Mouse (Mus musculus): Measurements from ENCODE around the gene Lgals3.
"Not testable (repeated sequence)": the region's sequence is repeated elsewhere in the genome, so short reads cannot be mapped to it uniquely, and the experiment has no call there.

Lgals3 gene

DNA sequence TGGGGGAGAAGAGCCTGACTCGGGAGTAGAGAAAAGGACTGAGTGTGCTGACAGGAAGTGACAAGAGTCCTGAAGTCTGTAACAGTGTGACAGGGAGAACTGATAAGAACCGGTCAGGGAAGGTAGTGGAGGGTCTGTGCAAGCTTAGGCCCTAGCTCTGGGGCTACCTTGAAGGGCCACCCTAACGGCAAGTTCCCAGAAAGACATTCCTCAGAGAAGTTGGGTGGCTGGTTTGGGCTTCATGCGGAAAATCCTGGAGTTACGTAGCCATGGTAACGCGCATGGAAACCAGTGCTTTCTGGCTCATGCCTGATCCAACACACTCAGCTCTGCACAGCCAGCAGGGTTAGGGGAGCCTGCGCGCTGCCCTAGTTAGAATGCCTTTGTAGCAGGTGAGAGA is at the start of gene Lgals3:
Gene Lgals3 (plus strand): TSS at position 291 of the 400 bp plus-strand sequence.
- DNase-seq (ENCODE audit: low read depth, low spot score), result no peak

DNA sequence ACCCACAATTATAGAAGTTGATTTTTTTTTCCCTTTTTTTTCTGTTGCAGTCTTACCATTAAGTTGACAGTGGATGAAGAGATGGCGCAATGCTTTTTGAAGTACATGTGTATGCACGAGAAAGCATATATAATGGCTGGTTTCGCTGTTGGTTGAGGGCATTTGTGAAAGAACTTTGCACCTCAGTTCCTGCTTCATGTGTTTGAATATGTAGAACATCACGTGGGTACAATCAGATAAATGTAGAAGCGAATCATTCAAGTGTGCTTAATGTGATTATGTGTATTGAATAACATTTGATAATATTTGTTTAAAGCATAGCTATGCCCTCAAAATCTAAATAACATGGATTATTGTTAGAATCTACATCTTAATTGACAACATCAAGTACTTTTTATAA is 48.2 kb upstream of the Lgals3 start:
- no peak for DNase-seq (ENCODE audit: low read depth, low spot score)

DNA sequence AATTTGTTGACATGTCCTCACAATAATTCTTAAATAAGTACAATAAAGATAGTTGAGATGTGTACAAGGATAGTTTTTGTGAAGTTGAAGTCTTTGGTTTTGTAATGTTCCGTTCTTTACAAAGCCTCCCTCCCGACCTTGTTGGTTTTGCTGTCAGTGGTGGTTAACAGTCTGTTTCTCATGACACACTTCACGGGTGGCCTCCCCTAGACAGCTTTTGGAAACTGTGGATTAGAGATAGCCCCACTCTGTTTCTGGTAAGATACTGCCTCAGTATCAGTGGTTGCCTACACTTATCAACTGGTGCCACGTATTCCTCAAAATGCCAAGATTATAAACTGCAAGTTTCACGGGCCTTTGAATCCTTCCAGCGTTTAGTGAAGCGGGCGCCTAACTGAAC is 46.0 kb upstream of the Lgals3 start:
- DNase-seq (ENCODE audit: low read depth, low spot score), result not testable (repeated sequence)

DNA sequence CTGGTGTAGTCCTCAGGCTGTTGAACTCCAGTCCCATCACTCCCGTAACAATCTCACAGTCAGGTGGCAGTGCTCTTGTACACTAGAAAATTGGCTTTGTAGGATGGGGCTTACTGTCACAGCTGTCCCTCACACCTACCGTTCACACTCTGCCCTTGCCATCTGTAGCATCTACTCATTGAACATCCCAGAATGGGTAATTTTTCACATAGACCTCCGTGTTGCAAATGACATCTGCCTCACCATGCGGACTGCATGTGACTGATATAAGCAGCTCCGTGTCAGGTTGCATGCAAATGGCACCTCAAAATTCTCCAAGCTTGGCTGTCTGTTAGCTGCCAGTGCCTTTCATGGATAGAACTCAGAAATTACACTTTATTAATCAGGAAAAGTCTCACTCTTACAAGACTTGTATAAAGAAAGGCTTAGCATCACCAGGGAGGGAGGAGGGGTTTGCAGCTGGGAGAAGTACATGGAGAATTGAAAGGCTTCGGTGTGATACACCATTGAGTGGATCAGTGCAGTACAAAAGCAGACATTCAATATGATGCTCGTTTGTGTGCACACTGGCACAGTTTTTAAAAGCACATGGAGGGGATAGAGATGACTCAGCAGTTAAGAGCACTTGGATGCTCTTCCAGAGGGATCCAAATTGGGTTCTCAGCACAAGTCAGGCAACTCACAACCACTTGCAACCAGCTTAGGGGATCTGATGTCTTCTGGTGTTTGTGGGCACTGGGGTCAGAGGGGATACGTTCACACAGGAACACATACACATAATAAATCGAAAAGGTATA is 41.4 kb upstream of the Lgals3 start:
- no peak for DNase-seq (ENCODE audit: low read depth, low spot score)

DNA sequence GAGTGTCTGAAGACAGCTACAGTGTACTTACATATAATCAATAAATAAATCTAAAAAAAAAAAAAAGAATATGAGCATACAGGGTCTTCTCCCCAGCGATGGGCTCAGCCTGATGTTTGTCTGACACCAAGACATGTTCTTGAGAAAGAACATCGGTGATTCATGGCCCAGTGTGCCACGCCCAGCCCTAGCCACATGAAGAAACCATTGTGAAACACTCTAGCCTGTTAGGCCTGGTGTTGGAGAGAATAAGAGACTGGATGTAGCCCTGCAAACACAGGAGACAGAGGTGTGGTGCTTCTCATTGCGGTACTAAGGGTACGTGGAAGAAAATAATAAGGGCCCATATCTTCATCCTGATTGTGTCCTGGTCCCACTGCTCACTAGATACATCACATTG is 40.2 kb upstream of the Lgals3 start:
- DNase-seq (ENCODE audit: low read depth, low spot score), result no peak

DNA sequence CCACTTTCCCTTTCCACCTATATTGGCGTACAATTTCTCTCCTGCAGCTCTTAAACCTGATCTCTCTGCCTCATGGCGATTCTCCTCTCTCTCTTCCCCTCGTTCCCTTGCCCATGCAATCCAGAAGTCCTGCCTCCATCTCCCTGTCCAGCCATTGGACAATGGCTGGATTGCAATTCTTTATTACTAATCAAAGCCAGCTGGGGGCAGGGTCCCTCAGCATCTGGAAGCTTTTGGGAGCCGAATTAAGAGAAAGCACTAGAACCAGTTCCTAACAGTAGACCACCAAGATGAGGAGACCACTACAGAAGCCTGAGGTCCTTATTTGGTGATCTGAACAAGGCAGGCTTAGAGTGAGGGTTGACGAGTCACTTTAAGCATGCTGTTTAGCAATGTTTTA is 35.6 kb upstream of the Lgals3 start:
- DNase-seq (ENCODE audit: low read depth, low spot score), result no peak

DNA sequence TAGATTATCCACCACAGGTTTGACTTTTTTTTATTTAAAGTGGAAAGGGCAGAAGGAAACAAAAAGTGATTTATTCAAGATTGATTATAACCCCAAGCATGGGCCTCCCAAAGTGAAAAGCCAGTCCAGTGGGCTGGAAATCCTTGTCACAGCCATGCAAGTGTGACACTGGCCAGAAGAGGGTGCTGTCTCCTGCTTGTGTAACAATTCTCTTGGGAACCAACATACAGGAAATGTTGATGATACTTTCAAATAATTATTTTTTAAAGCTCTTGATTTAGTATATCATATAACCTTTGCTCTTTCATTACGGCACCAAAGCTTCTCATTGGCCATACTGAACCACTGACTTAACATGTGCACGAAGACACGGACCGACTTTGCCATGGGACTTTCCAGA is 32.7 kb upstream of the Lgals3 start:
- peak; percentile 66 for DNase-seq (ENCODE audit: low read depth, low spot score)

DNA sequence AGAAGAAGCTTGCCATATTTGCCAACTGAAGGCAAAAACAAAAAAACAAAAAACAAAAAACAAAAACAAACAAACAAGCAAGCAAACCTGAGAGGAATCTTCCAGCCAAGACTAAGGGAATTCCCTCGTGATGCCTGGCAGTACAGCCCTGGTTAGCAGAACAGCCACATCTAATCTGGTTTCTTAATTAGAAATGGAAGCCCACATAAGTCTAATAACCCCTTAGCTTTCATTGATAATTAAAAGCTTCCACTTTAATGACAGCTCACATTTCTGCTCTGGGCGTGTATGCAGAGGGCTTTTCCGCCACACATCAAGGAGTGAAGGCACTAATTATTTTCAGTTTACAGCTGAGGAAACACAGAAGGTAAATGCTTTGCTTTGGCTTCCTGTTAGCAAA is 32.3 kb upstream of the Lgals3 start:
- DNase-seq (ENCODE audit: low read depth, low spot score), result no peak

DNA sequence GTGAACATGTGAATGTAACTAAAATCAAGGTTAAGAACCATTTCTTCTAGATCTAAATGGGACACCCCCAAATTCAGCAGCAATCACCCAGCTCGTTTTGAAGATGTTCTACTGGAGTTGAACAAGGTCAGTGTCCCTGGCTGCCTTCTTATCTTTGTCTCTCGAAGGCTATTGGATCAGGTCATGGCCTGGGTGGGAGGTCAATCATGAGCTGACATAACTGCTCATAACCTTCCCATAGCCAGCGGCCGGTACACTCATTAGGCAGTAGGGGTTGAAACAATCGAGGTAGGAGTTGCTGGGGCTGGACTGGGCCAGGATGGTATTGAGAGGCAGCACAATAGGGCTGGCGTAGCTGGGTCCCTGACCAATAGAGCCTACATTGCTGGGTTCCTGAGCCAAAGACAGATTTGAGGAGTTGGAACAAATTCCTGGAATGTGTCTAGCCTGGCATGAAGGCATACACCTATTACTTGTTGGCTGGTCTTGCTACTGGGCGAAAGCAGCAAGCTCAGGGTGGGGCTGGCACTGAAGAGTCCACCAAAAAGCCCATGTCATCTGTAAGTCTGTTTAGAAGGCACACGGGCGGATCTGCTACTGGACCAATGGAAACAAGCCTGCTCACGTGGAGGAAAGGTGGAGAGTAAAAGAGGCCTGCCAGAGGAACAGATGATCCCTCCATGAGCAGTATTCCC is 27.2 kb upstream of the Lgals3 start:
- DNase-seq (ENCODE audit: low read depth, low spot score), result no peak

DNA sequence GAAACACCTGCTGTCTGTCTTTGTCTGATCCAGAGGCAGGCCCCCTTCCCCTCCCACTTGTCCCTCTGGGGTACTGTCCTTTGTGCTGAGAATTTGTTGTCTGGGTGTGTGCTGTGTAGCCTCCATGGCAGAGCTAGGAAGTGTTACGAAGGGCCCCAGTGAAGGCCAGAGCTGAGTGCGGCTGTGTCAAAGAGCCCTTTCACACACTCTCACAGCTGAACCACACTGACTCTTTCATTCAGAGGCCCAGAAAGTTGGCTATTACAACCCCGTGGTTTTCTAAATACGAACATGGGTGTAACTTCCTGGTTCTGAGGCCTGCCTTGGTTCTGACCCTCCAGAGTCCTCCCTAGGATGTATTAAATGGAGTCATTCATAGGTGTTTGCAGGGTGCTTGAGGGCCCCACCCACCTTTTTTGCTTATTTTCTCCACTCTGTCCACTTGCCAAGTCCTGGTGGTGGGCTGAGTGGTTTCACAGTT is 25.7 kb upstream of the Lgals3 start:
- no peak for DNase-seq (ENCODE audit: low read depth, low spot score)

DNA sequence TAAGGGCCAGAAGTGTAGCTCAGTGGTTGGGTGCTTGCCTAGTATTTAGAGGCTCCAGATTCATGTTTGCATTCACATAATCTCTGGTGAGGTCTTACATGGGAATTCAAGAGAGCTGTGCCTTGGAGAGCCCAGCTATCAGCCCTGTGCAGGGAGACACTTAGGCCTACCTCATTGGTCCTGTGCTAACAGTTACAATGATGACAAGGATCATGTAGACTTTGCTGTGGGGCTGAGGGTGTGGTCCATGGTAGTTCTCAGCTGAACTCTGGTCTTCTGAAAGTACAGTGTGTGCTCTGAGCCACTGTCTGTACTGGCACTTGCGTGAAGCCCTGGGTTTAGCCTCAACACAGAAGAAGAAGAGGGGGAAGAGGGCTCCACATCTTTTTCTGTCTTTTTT is 20.8 kb upstream of the Lgals3 start:
- DNase-seq (ENCODE audit: low read depth, low spot score), result no peak

DNA sequence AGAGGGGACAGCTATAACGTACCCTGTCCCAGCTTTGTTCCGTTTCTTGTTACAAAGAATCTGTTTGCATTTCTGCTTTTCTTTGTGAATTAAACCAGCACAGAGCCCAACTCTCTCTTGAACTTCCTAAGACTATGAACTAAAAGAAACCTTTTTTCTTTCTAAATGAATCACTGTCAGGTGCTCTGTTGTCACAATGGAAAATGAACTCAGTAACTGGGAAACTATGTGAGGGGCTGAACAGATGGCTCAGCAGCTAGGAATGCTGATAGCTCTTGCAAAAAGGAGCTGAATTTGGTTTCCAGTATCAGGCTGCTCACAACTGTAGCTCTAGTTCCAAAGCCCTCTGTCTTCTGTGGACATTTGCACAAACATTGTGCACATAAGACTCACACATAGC is 16.6 kb upstream of the Lgals3 start:
- no peak for DNase-seq (ENCODE audit: low read depth, low spot score)

DNA sequence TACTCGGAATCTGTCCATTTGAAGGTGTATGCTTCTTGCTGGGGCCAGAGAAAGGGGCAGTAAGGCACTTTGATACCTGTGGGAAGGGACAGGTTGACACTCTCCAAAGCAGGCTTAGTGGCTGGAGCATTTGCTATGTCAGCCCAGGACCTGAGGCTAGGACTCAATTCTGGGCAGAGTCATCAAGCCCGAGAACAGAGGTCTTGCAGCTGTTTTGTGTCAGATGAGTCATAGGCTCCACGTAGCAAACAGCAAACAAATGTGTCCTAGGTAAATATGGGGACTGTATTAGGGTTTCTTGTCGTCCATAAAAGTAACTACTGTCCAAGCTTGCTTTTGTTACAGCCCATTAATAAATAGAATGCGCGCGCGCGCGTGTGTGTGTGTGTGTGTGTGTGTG is 15.3 kb upstream of the Lgals3 start:
- no peak for DNase-seq (ENCODE audit: low read depth, low spot score)

DNA sequence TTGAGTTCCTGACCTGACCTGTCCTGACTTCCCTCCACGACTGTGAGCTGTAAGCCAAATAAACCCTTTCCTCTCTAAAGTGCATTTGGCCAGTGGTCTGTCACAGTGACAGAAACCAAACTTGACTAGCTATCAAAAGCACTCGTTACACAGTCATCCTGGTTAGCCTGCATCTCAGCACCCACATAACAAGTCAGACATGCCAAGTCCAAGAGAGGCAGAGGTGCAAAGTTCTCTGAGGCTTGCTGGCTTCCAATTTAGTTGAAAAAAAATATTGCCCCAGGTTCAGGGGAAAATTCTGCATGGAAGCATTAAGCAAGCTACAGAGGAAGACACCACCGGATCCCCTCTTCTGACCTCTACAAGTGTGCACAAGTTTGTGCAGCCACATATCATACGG is 14.3 kb upstream of the Lgals3 start:
- no peak for DNase-seq (ENCODE audit: low read depth, low spot score)

DNA sequence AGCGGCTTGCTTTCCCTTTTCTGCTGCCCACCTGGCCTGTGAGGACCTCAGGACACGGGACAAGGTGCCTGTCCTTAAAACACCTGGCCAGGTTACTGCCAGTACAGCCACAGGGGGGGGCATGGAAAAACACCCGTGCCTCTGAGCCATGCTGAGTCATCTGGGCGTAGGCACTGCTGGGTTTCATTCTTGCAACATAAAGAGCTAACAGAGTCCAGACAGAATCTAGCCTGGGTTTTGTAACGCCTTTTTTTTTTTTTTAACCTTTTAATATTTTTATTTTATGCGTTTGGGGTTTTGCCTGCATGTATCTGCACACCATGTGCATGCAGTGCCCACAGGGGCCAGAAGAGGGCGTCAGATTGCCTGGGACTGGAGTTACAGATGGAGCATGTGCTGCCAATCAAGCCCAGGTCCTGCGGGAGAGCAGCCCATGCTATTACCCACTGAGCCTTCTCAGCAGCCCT is 13.4 kb upstream of the Lgals3 start:
- peak; percentile 19 for DNase-seq (ENCODE audit: low read depth, low spot score)

DNA sequence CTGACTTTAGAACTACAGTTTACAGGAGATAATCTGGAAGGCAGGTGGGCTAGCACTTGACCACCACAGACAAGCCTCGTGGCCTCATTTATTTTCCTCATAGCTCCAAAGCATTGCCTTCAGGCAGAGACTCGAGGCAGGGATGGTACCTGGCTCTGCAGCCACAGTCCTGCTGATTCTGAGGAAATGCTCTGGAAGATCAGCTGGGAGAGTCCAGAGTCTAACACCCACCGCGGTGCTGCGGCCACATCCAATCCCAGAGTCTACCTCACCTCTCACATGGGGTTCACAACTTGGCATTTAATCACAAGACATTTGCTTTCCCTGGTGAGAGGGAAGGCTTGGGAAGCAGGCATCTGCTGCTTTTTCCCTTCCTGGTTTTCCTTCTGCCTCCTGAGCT is 12.6 kb upstream of the Lgals3 start:
- no peak for DNase-seq (ENCODE audit: low read depth, low spot score)

DNA sequence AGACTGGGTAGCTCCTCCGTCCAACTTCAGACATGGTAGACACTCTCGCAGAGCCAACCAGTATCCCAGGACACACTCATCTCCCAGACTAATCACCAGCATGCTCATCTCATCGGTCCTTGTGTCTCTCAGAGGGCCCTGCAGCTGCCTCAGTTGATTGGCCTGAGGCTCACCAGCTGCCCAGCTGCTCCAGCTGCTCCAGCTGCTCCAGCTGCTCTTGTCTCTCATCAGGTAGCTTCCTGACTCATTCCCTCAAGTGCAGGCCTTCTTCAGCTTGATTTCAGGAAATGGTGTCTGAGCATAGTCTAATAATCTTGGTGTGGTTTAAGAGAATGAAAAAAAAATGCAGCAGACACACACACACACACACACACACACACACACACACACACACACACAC is 10.9 kb upstream of the Lgals3 start:
- DNase-seq (ENCODE audit: low read depth, low spot score), result no peak

DNA sequence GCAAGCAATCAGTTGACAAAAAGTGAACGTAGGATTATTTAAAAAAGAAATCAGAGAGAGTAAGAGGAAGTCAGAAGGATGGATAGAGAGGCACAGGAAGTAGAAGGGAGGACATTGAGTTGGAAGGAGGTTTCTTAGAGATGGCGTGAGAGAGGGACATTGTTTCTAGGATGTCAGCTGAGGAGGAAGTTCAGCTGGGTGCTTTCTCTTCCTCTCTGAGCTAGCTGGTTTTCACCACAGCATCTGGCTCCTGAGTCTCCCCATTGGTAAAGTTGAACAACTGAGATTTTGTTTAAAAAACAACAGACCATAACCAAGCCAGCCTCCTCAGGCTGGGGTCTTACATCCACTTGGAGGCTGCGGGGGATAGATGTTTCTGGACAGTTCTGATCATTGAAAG is 7.9 kb upstream of the Lgals3 start:
- DNase-seq (ENCODE audit: low read depth, low spot score), result peak; percentile 20

DNA sequence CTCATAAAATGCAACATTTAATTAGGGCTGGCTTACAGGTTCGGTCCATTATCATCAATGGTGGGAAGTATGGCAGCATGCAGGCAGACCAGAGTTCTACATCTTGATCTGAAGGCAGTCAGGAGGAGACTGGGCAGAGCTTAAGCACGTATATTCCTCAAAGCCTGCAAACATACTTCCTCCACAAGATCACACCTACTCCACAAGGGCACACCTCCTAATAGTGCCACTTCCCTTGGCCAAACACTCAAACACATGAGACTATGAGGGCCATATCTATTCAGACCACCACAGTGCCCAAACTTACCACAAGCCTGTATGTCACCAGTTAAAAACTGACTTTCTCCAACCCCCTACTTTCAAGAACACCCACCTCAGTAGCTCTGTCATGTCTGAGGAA is 6.1 kb upstream of the Lgals3 start:
- peak; percentile 43 for DNase-seq (ENCODE audit: low read depth, low spot score)

DNA sequence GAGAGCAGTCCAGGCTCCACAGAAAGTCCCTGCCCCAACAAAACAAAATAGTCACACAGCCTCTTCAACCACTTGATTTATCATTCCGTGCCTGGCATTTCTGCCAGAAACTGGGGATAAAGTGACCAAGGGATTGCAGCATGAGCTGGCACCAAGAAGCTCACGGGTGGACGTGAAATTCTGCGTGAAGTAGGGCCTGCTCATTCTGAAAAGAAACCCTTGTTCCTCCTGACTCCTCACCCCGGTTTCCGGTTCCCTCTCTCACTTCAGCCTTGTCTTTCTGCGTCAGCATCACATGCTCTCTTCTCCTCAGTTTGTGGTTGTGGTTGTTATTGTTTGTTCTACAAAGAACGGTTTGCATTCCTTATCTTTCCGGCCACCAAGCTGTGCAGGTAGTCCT is 5.7 kb upstream of the Lgals3 start:
- DNase-seq (ENCODE audit: low read depth, low spot score), result peak; percentile 66

DNA sequence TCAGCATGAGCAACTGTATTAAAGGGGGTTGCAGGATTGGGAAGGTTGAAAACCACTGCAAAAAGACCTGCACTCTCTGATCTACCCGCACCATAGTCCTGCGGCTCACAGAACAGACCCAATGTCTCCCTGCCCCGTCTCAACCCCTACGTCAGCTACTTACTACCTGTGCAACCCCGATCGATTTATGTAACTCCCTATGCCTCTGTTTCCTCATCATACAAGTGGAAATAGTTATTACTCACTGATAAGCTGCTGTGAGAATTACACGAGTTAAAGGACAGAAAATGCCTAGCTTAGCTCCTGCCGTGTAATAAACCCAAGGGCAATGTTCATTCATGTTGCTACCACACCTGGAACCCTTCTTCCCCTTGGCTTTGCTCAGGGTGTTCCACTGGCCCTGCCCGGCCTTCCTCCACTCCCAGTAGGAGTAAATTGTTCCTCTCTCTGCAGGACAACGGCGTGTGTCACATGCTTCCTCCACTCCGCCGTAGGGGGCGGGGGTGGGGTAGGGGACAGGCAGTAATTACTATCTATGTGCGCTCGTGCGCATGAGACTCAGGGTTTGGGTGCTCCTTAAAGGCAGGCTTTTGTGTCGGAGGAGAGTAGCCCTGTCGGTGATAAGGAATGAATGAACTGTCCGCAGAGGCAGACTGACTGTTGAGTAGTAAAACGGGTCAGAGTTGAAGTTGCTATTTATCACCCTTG is 2.7 kb upstream of the Lgals3 start:
- DNase-seq (ENCODE audit: low read depth, low spot score), result no peak

DNA sequence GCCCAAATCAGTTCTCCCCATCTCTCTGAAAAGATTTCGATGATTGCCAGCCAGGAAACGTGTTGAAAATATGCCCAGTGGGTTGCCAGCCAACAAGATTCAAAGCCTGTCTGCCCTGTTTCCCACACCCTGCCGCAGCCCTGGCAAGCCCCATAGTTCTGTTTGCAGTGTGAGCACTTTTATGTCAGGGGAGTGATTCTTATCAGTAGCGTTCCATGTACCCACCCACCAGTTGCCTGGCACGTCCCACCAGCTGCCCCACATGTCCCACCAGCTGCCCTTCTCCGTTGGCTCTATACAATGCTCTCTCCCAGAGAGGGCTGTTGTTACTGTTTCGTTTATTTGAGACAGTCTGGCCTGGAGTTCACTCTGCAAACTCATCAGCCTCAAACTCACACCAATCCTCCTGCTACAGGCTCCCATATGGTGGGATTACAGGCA is 650 bp upstream of the Lgals3 start:
- peak; percentile 50 for DNase-seq (ENCODE audit: low read depth, low spot score)
